Mouse (Mus musculus) kidney, postnatal 0 days (tissue): ENCODE results near the gene Sik3. TPM values are rescaled to one million over a fixed set of nuclear protein-coding genes. Genes with fewer than 3 reads are reported as not detected.

Experiments
- ATAC-seq: fragments of 200-750 bp; cut with Nextera tagmentation; replicated peaks from 2 replicates; pipeline ENCODE4 v1.8.0; 2017; ENCODE audit warnings: low read depth, moderate number of reproducible peaks, moderate TSS enrichment, moderate library complexity; ENCODE audit not compliant: low FRiP score
- DNase-seq: peaks from one replicate; pipeline ENCODE4 v3.0.0-alpha.2; 2016; ENCODE audit warnings: low spot score
- H3K27ac ChIP-seq: fragments of 300-500 bp; sonication (generic); 2 replicates; pipeline ENCODE4 v1.5.1; 2014; ENCODE audit warnings: mild to moderate bottlenecking
- H3K27me3 ChIP-seq: fragments of 300-500 bp; sonication (generic); 2 replicates; pipeline ENCODE4 v1.6.1; 2014; ENCODE audit warnings: low read length, mixed read lengths; ENCODE audit not compliant: insufficient read depth
- H3K36me3 ChIP-seq: fragments of 300-500 bp; sonication (generic); 2 replicates; pipeline ENCODE4 v1.6.1; 2014; ENCODE audit warnings: low read length, mixed read lengths; ENCODE audit not compliant: insufficient read depth
- H3K4me1 ChIP-seq: fragments of 300-500 bp; sonication (generic); replicated peaks from 2 replicates; pipeline ENCODE4 v1.6.1; 2014; ENCODE audit warnings: antibody characterized with exemption, low read length, mixed read lengths; ENCODE audit not compliant: insufficient read depth
- H3K4me2 ChIP-seq: fragments of 300-500 bp; sonication (generic); 2 replicates; pipeline ENCODE4 v1.6.1; 2014; ENCODE audit warnings: mild to moderate bottlenecking, low read length, moderate library complexity, mixed read lengths
- H3K4me3 ChIP-seq: fragments of 300-500 bp; sonication (generic); replicated peaks from 2 replicates; pipeline ENCODE4 v1.5.1; 2014; ENCODE audit warnings: low read depth, low read length
- H3K9ac ChIP-seq: fragments of 300-500 bp; sonication (generic); 2 replicates; pipeline ENCODE4 v1.6.1; 2014; ENCODE audit warnings: low read depth, low read length
- H3K9me3 ChIP-seq: fragments of 300-500 bp; sonication (generic); replicated peaks from 2 replicates; pipeline ENCODE4 v1.6.1; 2016; ENCODE audit warnings: low read length, inconsistent platforms, mixed read lengths
- CTCF ChIP-seq: IDR thresholded peaks from 2 replicates; pipeline ENCODE4 v1.5.1; 2016; ENCODE audit warnings: antibody characterized with exemption, low read depth, mild to moderate bottlenecking, moderate library complexity
- WGBS: fragments of 180-500 bp; shearing (Covaris S2); extraction: QIAGEN DNeasy Blood & Tissue Kit; methylation state at CpG from one replicate; pipeline ENCODE4 v1.1.7; 2014; 5-methylcytosine and 5-hydroxymethylcytosine counted together
- polyA plus RNA-seq: library from polyadenylated mRNA; unstranded; fragments of >200 nt; fragmentation: Nextera tagmentation; extraction: Ambion mirVana; gene quantifications from 2 replicates; pipeline ENCODE4 v1.2.1, GENCODE M21; 2015

Gene Sik3
- polyA plus RNA-seq, 1 experiment from 2014 or later, result 12.5 TPM

DNA sequence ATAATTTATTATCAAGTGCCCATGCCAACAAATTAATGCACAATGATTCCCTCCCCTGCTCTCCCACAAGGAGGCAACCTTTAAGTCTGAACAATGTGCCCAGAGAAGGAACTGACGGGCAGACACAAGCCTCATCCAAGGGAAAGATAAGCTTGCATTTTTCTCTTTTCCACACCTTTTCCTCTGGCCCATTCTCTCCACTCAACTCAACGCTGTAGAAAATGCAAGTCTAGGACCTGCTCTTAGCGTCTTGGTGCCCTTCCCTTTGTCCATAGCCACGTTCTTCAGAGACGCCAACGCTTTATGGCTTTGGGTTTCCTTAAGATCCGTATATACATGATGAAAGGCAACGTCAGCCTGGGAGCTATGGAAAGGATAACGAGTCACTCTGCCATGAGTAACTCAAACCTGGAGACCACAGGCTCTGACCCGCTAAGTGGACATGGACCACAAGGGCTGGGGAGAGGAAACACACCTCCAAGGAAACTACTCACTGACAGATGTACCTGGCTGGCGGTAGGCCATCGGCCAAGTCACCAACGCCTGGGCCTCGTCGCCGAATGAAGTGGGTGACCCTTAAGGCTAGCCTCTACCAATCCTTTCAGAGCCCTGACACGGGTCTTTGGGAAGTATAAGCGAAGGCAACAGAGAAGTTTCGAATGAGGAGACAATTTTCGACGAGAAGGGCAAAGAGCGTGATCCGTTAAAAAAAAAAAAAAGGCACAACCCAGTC, 28.8 kb upstream of the Sik3 start:
- Histone ChIP-seq H3K36me3 (no peaks in the 10 kb centered on the region), H3K27ac (peak overlapping the region; percentile 90), H3K4me2 (peak overlapping the region; percentile 73), H3K4me3 (peak overlapping the region; percentile 90), H3K9me3 (no peaks in the 10 kb centered on the region), H3K4me1 (peaks cover 3% of the 10 kb centered on the region), H3K27me3 (no peaks in the 10 kb centered on the region), H3K9ac (peak overlapping the region; percentile 91)
- under 1% methylated on average over 23 of the region's 23 CpGs for WGBS
- ATAC-seq (no peak), DNase-seq (peak; percentile 36)
- TF ChIP-seq CTCF, result peak; percentile 48

GRCm38 (mm10) chr9:45984409-45985228, 28.0 kb upstream of the Sik3 start:
- Histone ChIP-seq H3K4me3 (peak overlapping the region; percentile 90), H3K9me3 (no peaks in the 10 kb centered on the region), H3K4me2 (peak overlapping the region; percentile 73), H3K4me1 (peaks cover 3% of the 10 kb centered on the region), H3K27me3 (no peaks in the 10 kb centered on the region), H3K9ac (peak overlapping the region; percentile 91), H3K27ac (peak overlapping the region; percentile 90), H3K36me3 (no peaks in the 10 kb centered on the region)
- ATAC-seq (peak; percentile 88), DNase-seq (peak; percentile 93)
- under 1% methylated on average over 51 of the region's 76 CpGs for WGBS
- no peak for TF ChIP-seq CTCF

DNA sequence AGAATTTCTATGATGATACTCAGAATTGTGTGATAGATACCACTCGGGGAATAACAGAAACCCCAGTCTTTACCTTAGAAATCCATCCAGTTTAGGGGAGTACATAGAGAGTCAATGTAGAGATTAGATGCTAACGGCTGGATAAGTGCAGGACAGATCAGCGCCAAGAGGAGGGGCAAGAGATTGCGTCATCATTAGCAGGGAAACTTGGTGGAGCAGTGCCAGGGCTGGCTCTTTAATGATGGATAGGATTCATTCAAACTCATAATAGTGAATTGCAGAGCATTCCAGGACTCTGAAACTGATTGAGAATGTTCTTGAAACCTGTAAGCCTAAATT, 27.4 kb upstream of the Sik3 start:
- Histone ChIP-seq H3K9ac (peak overlapping the region; percentile 91), H3K9me3 (no peaks in the 10 kb centered on the region), H3K27me3 (no peaks in the 10 kb centered on the region), H3K27ac (peak overlapping the region; percentile 90), H3K4me3 (peak overlapping the region; percentile 90), H3K4me2 (peak overlapping the region; percentile 73), H3K4me1 (peaks cover 3% of the 10 kb centered on the region), H3K36me3 (no peaks in the 10 kb centered on the region)
- under 1% methylated on average over 4 of the region's 4 CpGs for WGBS
- peak; percentile 58; the same call in 1 of the 2 replicates for ATAC-seq
- no peak for TF ChIP-seq CTCF
- DNase-seq, result peak; percentile 70

DNA sequence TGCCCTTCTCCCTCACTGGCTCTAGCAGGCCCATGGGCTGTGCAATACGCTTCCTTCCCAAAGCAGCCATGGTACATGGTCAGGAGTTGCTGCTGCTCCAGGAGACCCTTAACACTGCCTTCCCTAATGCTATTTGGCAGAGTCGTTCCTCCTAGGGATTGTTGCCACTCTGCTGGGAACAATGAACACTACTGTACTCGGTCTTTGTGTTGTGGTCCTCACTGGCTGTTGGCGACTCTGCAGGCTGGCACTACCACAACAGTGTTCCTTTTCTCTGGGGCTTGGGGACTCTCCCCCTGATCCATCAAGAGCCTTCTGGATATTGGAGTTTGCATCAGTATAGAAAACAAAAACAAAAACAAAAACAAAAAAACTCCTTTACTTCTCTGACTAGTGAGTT, 13.6 kb upstream of the Sik3 start:
- Histone ChIP-seq H3K4me1 (no peaks in the 10 kb centered on the region), H3K27ac (no peak overlapping the region)
- no peak for ATAC-seq

DNA sequence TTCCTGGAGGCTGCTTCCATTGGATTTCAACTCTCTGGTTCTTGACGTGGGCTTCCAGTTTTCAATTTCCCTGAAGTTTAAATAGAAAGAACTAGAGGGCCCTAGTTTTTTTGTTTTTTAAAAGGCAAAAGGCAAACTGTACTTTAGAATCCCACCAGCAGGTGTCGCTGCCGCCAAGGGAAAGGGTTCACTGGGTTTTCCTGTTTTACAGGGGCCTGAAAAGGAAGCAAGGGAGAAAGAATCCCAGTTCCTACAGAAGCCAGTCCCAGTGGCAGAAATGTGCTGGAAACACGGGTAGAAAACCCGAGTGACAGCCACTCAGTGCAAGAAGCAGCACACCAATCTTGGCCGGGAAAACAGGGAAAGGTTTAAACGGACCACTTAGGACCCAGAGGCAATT, 8.9 kb upstream of the Sik3 start:
- Histone ChIP-seq H3K4me2 (no peak overlapping the region), H3K27ac (no peak overlapping the region), H3K36me3 (no peaks in the 10 kb centered on the region), H3K9ac (no peak overlapping the region), H3K4me3 (no peak overlapping the region), H3K27me3 (no peaks in the 10 kb centered on the region), H3K9me3 (no peaks in the 10 kb centered on the region), H3K4me1 (no peaks in the 10 kb centered on the region)
- DNase-seq (peak; percentile 92), ATAC-seq (peak; percentile 33; the same call in 1 of the 2 replicates)
- 7% methylated on average over 7 of the region's 7 CpGs for WGBS
- peak; percentile 99 for TF ChIP-seq CTCF

More for the DNA sequence above, 13.6 kb upstream of the Sik3 start:
- 70% methylated on average over 4 of the region's 4 CpGs for WGBS
- TF ChIP-seq CTCF, result no peak
- no peaks in the 10 kb centered on the region for H3K9me3 ChIP-seq
- no peak overlapping the region for H3K4me2 ChIP-seq
- no peak overlapping the region for H3K9ac ChIP-seq
- no peaks in the 10 kb centered on the region for H3K36me3 ChIP-seq
- H3K27me3 ChIP-seq, result no peaks in the 10 kb centered on the region
- no peak overlapping the region for H3K4me3 ChIP-seq
- DNase-seq, result no peak

GRCm38 (mm10) chr9:46004529-46004928, 8.1 kb upstream of the Sik3 start:
- H3K9me3 ChIP-seq, result no peaks in the 10 kb centered on the region
- H3K27ac ChIP-seq, result no peak overlapping the region
- no peak for DNase-seq
- no peaks in the 10 kb centered on the region for H3K4me1 ChIP-seq
- WGBS, result 64% methylated on average over 3 of the region's 3 CpGs
- ATAC-seq, result no peak
- H3K4me3 ChIP-seq, result no peak overlapping the region
- no peaks in the 10 kb centered on the region for H3K36me3 ChIP-seq
- no peak overlapping the region for H3K4me2 ChIP-seq
- no peak overlapping the region for H3K9ac ChIP-seq
- H3K27me3 ChIP-seq, result no peaks in the 10 kb centered on the region
- no peak for TF ChIP-seq CTCF
